Mouse (Mus musculus) B cell, adult (primary cell): ENCODE measurements around the gene En1. TPM values are rescaled to one million over a fixed set of nuclear protein-coding genes. Genes with fewer than 3 reads are reported as not detected.

ENCODE experiments used
- total RNA-seq: library from RNA; stranded (reverse); gene quantifications from 4 replicates; pipeline ENCODE4 v1.2.4, GENCODE M21; 2023; ENCODE audit not compliant: inconsistent age

The En1 gene
- total RNA-seq: not detected in 4 replicates

GRCm38 (mm10) chr1:120602031-120602730 lies at the start of gene En1:
TSS of gene En1 (plus strand) at chr1:120602418.

Other genes with a start within 250 kb of the En1 start
- gene Marco, start 97.4 kb upstream of the En1 start, total RNA-seq: 0.27 to 0.87 TPM (median 0.62 TPM) in 4 replicates